Mouse (Mus musculus) lung, adult 2 months (tissue): Measurements from ENCODE around the gene Dcaf1.

ENCODE experiments used
- CTCF ChIP-seq: fragments of 200-500 bp; IDR thresholded peaks from 2 replicates; pipeline ENCODE4 v1.5.1; 2011; ENCODE audit warnings: mild to moderate bottlenecking, low read length, control low read depth; ENCODE audit not compliant: insufficient read depth
- POLR2A ChIP-seq: fragments of 200-500 bp; IDR thresholded peaks from 2 replicates; pipeline ENCODE4 v1.6.1; 2011; ENCODE audit warnings: low read depth, mild to moderate bottlenecking, control low read depth, low read length, borderline replicate concordance; ENCODE audit errors: extremely low read depth

- TF ChIP-seq CTCF (no peak), POLR2A (no peak)
Observed at GRCm38 (mm10) chr9:106911624-106912023, 90.0 kb downstream of the Dcaf1 start.
